Mouse (Mus musculus) mesoderm, embryonic 11.5 days (tissue): ENCODE results near the gene Olfr1181.
"Not testable (repeated sequence)": the region's sequence is repeated elsewhere in the genome, so short reads cannot be mapped to it uniquely, and the experiment has no call there.

Experiments
- DNase-seq: peaks from one replicate; pipeline ENCODE4 v3.0.0-alpha.2; 2012; ENCODE audit warnings: low read depth, low spot score

The Olfr1181 gene

DNA sequence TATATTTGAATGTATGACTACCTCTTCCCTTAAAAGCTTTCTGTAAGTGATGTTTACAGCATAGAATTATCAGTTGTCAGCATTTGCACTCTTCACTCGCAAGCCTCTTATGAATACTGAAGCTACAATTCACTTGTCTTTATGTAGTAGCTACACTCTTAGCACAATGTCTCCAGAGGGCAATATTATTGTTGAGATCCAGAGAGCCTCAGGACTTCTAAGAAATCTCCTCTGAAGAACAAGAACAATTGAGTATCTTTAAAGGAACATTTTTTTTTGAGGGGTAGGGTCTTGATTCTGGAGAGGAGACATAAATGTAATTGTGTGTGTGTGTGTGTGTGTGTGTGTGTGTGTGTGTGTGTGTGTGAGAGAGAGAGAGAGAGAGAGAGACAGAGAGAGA lies at the start of gene Olfr1181:
Gene Olfr1181, minus strand, starts transcription at position 101 of the 400 bp plus-strand sequence.
- DNase-seq, result no peak

DNA sequence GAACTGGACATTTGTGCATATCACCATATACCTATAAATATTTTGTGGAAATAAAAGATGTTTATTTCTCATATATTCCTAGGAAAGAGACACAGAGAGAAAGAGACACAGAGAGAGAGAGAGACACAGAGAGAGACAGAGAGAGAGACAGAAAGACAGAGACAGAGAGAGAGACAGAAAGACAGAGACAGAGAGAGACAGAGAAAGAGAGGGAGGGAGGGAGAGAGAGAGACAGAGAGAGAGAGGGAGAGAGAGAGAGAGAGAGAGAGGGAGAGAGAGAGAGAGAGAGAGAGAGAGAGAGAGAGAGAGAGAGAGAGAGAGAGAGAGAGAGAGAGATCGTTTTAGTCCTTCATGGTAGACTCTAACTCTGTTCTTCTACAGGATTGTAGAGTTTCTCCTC lies 28.6 kb upstream of the Olfr1181 start, which contains the start of gene Olfr1183:
Gene Olfr1183, plus strand, starts transcription at position 301 of the 400 bp plus-strand sequence.
- not testable (repeated sequence) for DNase-seq

DNA sequence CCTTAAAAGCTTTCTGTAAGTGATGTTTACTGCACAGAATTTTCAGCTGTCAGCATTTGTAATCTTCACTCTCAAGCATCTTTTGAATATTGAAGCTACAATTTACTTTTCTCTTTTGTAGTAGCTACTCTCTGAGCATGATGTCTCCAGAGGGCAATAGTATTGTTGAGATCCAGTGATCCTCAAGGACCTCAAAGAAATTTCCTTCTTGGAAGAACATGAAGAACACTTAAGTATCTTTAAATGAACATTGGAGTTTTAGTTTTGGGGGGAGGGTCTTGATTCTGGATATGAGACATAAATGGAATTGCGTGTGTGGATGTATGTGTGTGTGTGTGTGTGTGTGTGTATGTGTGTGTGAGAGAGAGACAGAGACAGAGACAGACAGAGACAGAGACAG lies 23.1 kb upstream of the Olfr1181 start, which contains the start of gene Gm13757:
Gene Gm13757, minus strand, starts transcription at position 101 of the 400 bp plus-strand sequence.
- DNase-seq, result no peak

DNA sequence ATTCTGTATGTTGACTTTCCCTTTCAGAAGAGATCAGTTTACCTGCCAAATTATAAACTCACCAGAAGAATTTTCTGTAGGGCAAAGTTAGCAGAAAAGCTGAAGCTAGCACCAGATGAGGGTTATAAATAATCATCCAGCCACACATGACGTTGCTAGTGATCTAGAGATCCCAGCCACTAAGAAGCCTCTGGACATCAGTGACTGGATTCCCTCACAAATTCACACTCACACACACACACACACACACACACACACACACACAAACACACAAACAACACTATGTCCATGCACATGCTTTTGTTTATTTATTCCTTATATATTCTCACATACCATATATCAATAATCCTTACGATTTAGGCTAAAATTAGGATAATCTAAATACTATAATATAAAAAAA lies 6.9 kb downstream of the Olfr1181 start, which contains the start of gene Olfr1180:
Gene Olfr1180, minus strand, starts transcription at position 101 of the 400 bp plus-strand sequence.
- DNase-seq, result no peak

DNA sequence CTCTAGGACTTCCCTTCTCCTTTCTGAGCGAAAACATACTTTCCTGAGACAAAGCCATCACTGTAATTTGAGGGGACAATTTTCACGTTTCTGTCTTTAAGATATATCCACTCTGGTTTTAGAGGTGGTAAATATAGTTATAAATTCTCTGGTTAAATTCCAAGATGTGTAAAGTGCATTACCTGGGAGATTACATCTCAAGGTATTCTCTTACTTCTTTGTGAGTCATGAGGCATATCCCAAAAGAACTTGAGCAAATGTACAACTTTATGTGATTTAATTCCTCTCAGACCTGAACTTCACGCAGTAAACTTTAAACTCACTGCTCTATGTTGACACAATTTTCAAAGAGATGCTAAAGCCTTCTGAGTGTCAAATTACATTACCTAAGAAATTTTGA lies 19.6 kb downstream of the Olfr1181 start, which contains the start of gene Olfr1179:
Gene Olfr1179, minus strand, starts transcription at position 101 of the 400 bp plus-strand sequence.
- DNase-seq, result no peak

DNA sequence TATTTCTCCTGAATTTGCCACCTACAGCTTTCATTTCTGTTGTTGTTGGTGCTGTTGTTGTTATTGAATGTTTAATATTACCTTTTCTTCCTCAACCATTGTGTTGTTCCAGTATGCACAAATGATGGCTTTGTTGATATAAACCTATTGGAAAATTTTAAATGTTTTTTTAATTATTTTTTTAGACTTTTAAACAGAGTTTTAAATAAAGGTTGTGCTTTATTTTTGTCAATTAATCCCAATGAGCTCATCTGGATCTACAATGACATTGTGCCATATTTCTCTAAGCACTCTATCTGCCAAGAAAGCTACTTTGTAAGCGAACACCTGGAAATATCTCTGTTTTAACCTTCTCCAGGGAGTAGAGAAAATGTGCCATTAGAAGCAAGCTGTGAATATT lies 39.2 kb downstream of the Olfr1181 start, which contains the start of gene Olfr1178:
Gene Olfr1178, plus strand, starts transcription at position 301 of the 400 bp plus-strand sequence.
- no peak for DNase-seq
